Mouse (Mus musculus): ENCODE results near the gene Tead1.

- no peak for TF ChIP-seq CTCF (IDR thresholded peaks at IDR 0.05; ENCODE audit: low read depth)
- TF ChIP-seq EP300 (IDR thresholded peaks at IDR 0.05; ENCODE audit: low read depth) = no peak
These were observed 173.2 kb downstream of the Tead1 start for GRCm38 (mm10) chr7:112852149-112852839.

Measured in liver, postnatal 0 days (tissue).